8 mouse cellular contexts compared by ENCODE assay signal in genomic region chr12:84450718-84451646, GRCm38 (mm10). TPM values are rescaled to one million over a fixed set of nuclear protein-coding genes. Genes with fewer than 3 reads are reported as not detected.
A peak's percentile ranks its signal among the peaks of the same experiment; 100 is the strongest.
DNase-seq lines count a peak whose midpoint lies in the region; ATAC-seq and TF ChIP-seq lines count a peak whose summit lies in the region.

TSS of gene Aldh6a1 (minus strand) at chr12:84451004.
TSS of gene Lin52 (plus strand) at chr12:84451422.

- peak within 1 kb of the TSS; percentile 78 for H3K9ac ChIP-seq in embryonic facial prominence, embryonic 13.5 days
- H3K9ac ChIP-seq in limb, embryonic 12.5 days (replicated peaks), result peak within 1 kb of the TSS; percentile 65
- peak within 1 kb of the TSS; percentile 70 for H3K9ac ChIP-seq in midbrain, embryonic 15.5 days

- under 1% methylated on average over 49 of the region's 49 CpGs for WGBS in embryonic facial prominence, embryonic 13.5 days
- WGBS in kidney, adult 2 months, result under 1% methylated on average over 49 of the region's 49 CpGs
- WGBS in limb, embryonic 12.5 days, result under 1% methylated on average over 48 of the region's 49 CpGs
- under 1% methylated on average over 49 of the region's 49 CpGs for WGBS in midbrain, embryonic 15.5 days
- WGBS in spleen, adult 2 months, result under 1% methylated on average over 49 of the region's 49 CpGs

- no peaks in the 10 kb centered on the region for H3K9me3 ChIP-seq in embryonic facial prominence, embryonic 13.5 days
- H3K9me3 ChIP-seq in limb, embryonic 12.5 days, result no peaks in the 10 kb centered on the region
- H3K9me3 ChIP-seq in midbrain, embryonic 15.5 days, result no peaks in the 10 kb centered on the region

- peak within 1 kb of the TSS; percentile 74 for H3K27ac ChIP-seq in embryonic facial prominence, embryonic 13.5 days
- peak within 1 kb of the TSS; percentile 94 for H3K27ac ChIP-seq in kidney, adult 2 months (ENCODE audit: insufficient read depth, low read depth, low read length)
- peak within 1 kb of the TSS; percentile 68; the same call in 1 of the 2 replicates for H3K27ac ChIP-seq in limb, embryonic 12.5 days
- peak within 1 kb of the TSS; percentile 77 for H3K27ac ChIP-seq in midbrain, embryonic 15.5 days
- H3K27ac ChIP-seq in spleen, adult 2 months (ENCODE audit: insufficient read depth, low read length), result peak within 1 kb of the TSS; percentile 58

- H3K27me3 ChIP-seq in embryonic facial prominence, embryonic 13.5 days, result no peaks in the 10 kb centered on the region; the same call in 1 of the 2 replicates
- no peaks in the 10 kb centered on the region for H3K27me3 ChIP-seq in kidney, adult 2 months (replicated peaks; ENCODE audit: control insufficient read depth, insufficient read depth, low read length)
- 0 out of 2 replicates have a peak, but pooled peaks cover 5% of the 10 kb centered on the region for H3K27me3 ChIP-seq in limb, embryonic 12.5 days
- H3K27me3 ChIP-seq in midbrain, embryonic 15.5 days (replicated peaks), result no peaks in the 10 kb centered on the region
- no peaks in the 10 kb centered on the region for H3K27me3 ChIP-seq in spleen, adult 2 months (ENCODE audit: control insufficient read depth, insufficient read depth, low read length)

- peak; percentile 91 for DNase-seq in 3134 (ENCODE audit: extremely low read depth, insufficient read length, low spot score)
- peak; percentile 96 to 97 for DNase-seq in adrenal gland, postnatal 36 days
- peak; percentile 98 to 100 for DNase-seq in heart, adult 18-20 months
- DNase-seq in kidney, adult 2 months, result peak; percentile 100
- DNase-seq in spleen, adult 2 months (ENCODE audit: low read depth in 1 of 2, low spot score in 2 of 2), result peak; percentile 94 to 100

- no peak for TF ChIP-seq CTCF in kidney, adult 2 months (conservative IDR thresholded peaks at IDR 0.05; ENCODE audit: insufficient read depth, insufficient read length, low read depth, low read length)
- no peak for TF ChIP-seq CTCF in spleen, adult 2 months (IDR thresholded peaks at IDR 0.05; ENCODE audit: extremely low read depth, insufficient read depth, insufficient read length, insufficient replicate concordance)

- peak; percentile 97 for TF ChIP-seq POLR2A in kidney, adult 2 months (IDR thresholded peaks at IDR 0.05; ENCODE audit: low read depth, low read length)
- TF ChIP-seq POLR2A in spleen, adult 2 months (IDR thresholded peaks at IDR 0.05; ENCODE audit: low read depth, low read length), result peak; percentile 85

- H3K4me2 ChIP-seq in embryonic facial prominence, embryonic 13.5 days, result peak within 1 kb of the TSS; percentile 81
- H3K4me2 ChIP-seq in limb, embryonic 12.5 days, result peak within 1 kb of the TSS; percentile 96
- peak within 1 kb of the TSS; percentile 96 for H3K4me2 ChIP-seq in midbrain, embryonic 15.5 days

- no peaks in the 10 kb centered on the region; the same call in 1 of the 2 replicates for H3K36me3 ChIP-seq in embryonic facial prominence, embryonic 13.5 days
- no peaks in the 10 kb centered on the region for H3K36me3 ChIP-seq in kidney, adult 2 months (ENCODE audit: control insufficient read depth, insufficient read depth, low read length)
- no peaks in the 10 kb centered on the region for H3K36me3 ChIP-seq in limb, embryonic 12.5 days
- no peaks in the 10 kb centered on the region for H3K36me3 ChIP-seq in midbrain, embryonic 15.5 days (replicated peaks)
- no peaks in the 10 kb centered on the region for H3K36me3 ChIP-seq in spleen, adult 2 months (ENCODE audit: control insufficient read depth, insufficient read depth, low read length)

- peak within 1 kb of the TSS; percentile 77 for H3K4me3 ChIP-seq in embryonic facial prominence, embryonic 13.5 days
- peak within 1 kb of the TSS; percentile 84 for H3K4me3 ChIP-seq in kidney, adult 2 months (ENCODE audit: insufficient read depth, low read depth, low read length)
- peak within 1 kb of the TSS; percentile 65 for H3K4me3 ChIP-seq in limb, embryonic 12.5 days (replicated peaks)
- H3K4me3 ChIP-seq in midbrain, embryonic 15.5 days, result peak within 1 kb of the TSS; percentile 73
- peak within 1 kb of the TSS; percentile 66 for H3K4me3 ChIP-seq in spleen, adult 2 months (ENCODE audit: extremely low read depth, insufficient read depth, insufficient read length)

- peak; percentile 99 for ATAC-seq in embryonic facial prominence, embryonic 13.5 days (ENCODE audit: insufficient number of reproducible peaks, insufficient read depth, low FRiP score, low TSS enrichment, low read depth)
- ATAC-seq in limb, embryonic 12.5 days (ENCODE audit: insufficient number of reproducible peaks, insufficient read depth, low FRiP score, low TSS enrichment, low read depth), result peak; percentile 99
- ATAC-seq in midbrain, embryonic 15.5 days (replicated peaks), result peak; percentile 98

- H3K4me1 ChIP-seq in embryonic facial prominence, embryonic 13.5 days, result peaks cover 22% of the 10 kb centered on the region
- H3K4me1 ChIP-seq in kidney, adult 2 months (ENCODE audit: control insufficient read depth, insufficient read depth, low read length), result peaks cover 5% of the 10 kb centered on the region; the same call in 1 of the 2 replicates
- H3K4me1 ChIP-seq in limb, embryonic 12.5 days (replicated peaks), result peaks cover 12% of the 10 kb centered on the region
- peaks cover 25% of the 10 kb centered on the region for H3K4me1 ChIP-seq in midbrain, embryonic 15.5 days
- H3K4me1 ChIP-seq in spleen, adult 2 months (ENCODE audit: control insufficient read depth, insufficient read depth, insufficient read length), result peaks cover 2% of the 10 kb centered on the region; the same call in 1 of the 2 replicates

RNA-seq across cellular contexts. Expression of gene Aldh6a1, which starts in this region (rescaled TPM):
- 100 to 1,000 TPM; 178 to 227 TPM for total RNA-seq in adrenal gland, postnatal 36 days (2021)
- polyA plus RNA-seq in embryonic facial prominence, embryonic 13.5 days (2015; fragmentation: Nextera tagmentation; extraction: Ambion mirVana), result 36.7 and 39.6 TPM in 2 replicates
- 100 to 1,000 TPM; 223 to 267 TPM for total RNA-seq in heart, adult 18-20 months (2021)
- 245 and 297 TPM in 2 replicates for polyA plus RNA-seq in kidney, adult 2 months (2012; rRNA removed)
- polyA plus RNA-seq in limb, embryonic 12.5 days (2016; fragmentation: Nextera tagmentation; extraction: Ambion mirVana), result 32.5 and 35.0 TPM in 2 replicates
- 29.7 and 30.8 TPM in 2 replicates for polyA plus RNA-seq in midbrain, embryonic 15.5 days (2015; fragmentation: Nextera tagmentation; extraction: Ambion mirVana)
- 2.5 and 2.6 TPM in 2 replicates for polyA plus RNA-seq in spleen, adult 2 months (2012; rRNA removed)

RNA-seq across cellular contexts. Expression of gene Lin52, which starts in this region (rescaled TPM):
- 10 to 100 TPM; 13.7 to 15.6 TPM for total RNA-seq in adrenal gland, postnatal 36 days (2021)
- 25.7 and 28.2 TPM in 2 replicates for polyA plus RNA-seq in embryonic facial prominence, embryonic 13.5 days (2015; fragmentation: Nextera tagmentation; extraction: Ambion mirVana)
- 10 to 100 TPM in 1 of 2 experiments, 1 to 10 TPM in 1; 9.9 to 12.0 TPM for total RNA-seq in heart, adult 18-20 months (2021)
- 21.6 and 26.3 TPM in 2 replicates for polyA plus RNA-seq in kidney, adult 2 months (2012; rRNA removed)
- polyA plus RNA-seq in limb, embryonic 12.5 days (2016; fragmentation: Nextera tagmentation; extraction: Ambion mirVana), result 29.5 and 30.6 TPM in 2 replicates
- 33.7 and 35.1 TPM in 2 replicates for polyA plus RNA-seq in midbrain, embryonic 15.5 days (2015; fragmentation: Nextera tagmentation; extraction: Ambion mirVana)
- 4.5 and 5.9 TPM in 2 replicates for polyA plus RNA-seq in spleen, adult 2 months (2012; rRNA removed)

Comparison
In these comparisons a context has a peak if more than half of its experiments do, and no peak if none do; other contexts are left out.
1. Peak in every context shown above with its lines: DNase-seq, ATAC-seq, H3K4me3 ChIP-seq and H3K27ac ChIP-seq.